Mouse (Mus musculus) retina, postnatal 1 day (tissue): ENCODE measurements around the gene Slc30a1.

Experiments used
- DNase-seq: peaks from one replicate; pipeline ENCODE4 v3.0.0-alpha.2; 2012

Slc30a1 gene

DNA sequence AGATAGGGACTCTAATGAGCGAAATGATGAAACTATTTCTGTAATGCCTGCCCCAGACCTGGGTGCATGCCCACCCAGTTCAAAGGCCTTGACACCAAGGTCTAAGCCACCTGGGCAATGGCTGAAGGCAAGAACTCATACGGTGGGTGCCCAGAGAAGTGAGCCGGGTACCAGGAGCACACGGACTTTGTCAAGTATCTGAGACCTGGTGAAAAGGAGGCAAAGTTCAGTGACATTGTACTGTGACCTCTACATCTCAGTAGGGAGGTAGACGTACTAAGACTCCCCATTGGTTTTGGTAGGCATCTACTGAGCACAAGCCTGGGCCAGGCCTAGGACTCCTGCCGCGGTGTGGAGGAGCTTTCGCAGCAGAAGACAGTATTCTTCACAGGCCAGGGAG is 38.8 kb downstream of the Slc30a1 start:
- no peak for DNase-seq

- DNase-seq = no peak
Observed at GRCm38 (mm10) chr1:191945756-191946155, 39.2 kb downstream of the Slc30a1 start.

DNA sequence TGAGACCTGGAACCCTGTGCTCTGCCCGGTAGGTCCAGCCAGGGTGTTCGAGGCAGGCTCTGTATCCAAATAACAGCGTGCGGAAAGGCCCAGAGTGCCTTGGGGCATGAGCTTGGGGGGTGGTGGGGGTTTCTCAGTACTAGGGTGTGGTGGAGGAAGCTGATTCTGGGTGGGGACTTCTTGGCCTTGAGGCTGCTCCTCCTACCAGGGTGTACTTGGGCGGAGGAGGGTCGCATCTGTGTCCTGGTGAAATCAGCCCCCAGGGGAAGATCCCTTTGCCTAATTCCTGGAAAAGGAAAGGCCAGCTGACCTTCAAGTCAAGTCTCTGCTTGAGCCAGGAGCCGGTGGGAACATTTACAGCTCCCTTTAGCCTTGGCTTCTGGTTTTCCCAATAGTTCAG is 39.7 kb downstream of the Slc30a1 start:
- no peak for DNase-seq

DNA sequence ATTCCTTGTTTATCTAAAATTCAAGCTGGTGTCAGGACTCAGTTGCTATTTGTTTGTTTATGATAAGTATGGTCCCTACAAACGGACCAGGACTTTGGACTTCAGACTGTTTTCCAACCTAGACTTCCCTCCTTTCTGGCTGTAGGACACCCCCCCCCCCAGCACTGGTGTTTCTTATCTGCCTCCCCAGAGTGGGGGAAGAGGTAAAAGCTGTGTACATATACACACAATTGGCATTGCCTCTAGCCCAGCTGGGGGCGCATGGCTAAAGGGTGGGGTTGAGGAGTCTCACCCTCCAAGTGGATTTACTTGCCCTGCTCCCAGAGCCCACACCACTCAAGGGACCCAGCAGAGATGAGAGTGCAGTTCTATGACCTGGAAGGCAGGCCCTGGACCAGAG is 40.3 kb downstream of the Slc30a1 start:
- no peak for DNase-seq

DNA sequence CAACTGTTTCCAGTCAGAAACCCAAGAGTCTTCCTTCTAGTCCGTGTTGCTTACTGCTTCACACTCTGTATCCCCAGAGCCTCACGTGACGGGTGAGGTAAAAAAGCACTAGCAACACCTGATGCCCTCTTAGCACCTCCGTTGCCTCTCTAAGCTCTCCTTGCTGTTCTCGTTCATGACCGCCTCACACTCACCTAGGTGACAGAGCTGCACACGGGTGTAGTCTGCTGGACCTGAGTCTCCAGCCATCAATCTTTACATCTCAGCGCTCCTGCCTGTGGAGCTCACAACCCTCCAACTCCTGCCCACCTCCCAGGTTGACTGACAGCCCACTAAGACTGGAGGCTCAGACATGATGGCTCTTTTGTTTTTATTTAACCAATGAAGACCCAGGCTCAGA is 41.2 kb downstream of the Slc30a1 start:
- no peak for DNase-seq

GRCm38 (mm10) chr1:191948600-191948999 is 42.0 kb downstream of the Slc30a1 start:
- DNase-seq = no peak

DNA sequence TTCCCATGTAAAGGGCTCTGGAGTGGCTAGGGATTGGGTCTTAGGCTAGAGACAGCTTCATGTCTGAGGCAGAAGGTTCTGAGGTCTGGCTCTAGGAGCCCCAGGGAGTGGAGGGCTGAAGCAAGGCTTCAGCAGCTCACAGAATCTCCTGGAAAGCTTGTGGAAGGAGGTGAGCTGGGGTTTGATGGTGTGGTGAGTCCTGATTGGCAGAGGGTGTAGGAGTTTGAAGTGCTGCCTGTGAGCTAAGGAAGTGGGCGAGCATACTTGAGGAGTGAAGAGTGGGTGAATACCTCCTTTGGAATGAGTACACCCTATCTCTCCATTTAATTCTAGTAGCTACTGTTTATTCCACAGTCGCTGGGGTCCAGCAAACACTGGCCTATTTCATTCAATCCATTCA is 44.0 kb downstream of the Slc30a1 start:
- DNase-seq = no peak

- no peak for DNase-seq
Observed at GRCm38 (mm10) chr1:191952733-191953335, 46.3 kb downstream of the Slc30a1 start.

DNA sequence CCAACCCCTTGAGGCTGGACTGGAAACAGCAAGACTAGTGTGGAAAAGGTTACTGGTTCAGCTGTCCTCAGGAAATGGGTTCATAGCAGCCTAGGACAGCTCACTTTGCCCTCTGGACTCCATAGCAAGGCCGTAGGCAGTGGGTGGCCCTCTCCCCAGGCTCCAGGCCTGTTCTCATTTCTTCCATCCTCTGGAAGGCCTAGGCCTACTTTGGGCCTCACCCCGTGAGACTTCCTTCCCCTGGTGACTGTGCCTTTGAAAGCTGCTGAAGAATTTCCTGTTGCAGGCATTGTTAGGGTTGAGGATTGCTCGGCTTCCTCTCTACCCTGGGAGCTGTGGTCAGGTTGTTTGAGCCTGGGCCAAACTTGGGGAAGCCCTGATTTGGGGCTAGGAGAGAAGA is 48.5 kb downstream of the Slc30a1 start:
- no peak for DNase-seq

- no peak for DNase-seq
Observed at GRCm38 (mm10) chr1:191956261-191956660, 49.7 kb downstream of the Slc30a1 start.

DNA sequence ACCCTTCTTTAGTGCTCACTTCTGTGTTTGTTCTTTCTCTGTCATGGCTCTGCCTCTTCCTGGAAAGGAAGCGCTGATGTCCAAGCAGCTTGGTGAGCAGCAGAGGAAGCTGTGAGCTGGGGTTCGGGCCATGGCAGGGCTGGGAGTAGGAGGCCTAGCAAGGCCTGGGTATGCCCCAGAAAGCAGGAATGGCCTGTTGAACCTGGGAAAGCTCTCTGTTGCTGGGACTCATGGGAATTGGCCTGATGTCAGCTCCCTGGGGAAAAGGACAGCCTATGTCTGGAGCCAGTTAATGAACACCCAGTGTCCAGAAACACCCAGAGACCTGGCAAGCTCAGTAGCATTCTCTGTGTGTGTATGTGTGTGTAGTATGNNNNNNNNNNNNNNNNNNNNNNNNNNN is 50.3 kb downstream of the Slc30a1 start:
- DNase-seq = no peak

DNA sequence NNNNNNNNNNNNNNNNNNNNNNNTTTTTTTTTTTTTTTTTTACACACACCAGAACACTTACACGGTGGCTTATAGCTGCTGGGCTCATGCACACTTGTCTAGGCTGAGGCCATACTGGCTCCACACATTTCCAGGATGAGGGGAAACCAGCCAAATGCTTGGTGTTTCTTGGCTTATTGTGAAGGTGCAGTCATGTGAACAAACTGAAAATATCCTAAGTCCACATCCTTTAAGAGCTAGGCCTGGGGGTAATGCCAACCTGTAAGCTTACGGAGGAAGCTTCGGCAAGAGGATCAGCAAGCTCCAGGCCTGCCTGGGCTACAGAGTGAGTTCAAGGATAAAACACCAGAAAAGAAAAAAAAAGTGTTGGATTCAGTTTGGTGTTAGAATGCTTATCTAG is 50.8 kb downstream of the Slc30a1 start:
- no peak for DNase-seq

DNA sequence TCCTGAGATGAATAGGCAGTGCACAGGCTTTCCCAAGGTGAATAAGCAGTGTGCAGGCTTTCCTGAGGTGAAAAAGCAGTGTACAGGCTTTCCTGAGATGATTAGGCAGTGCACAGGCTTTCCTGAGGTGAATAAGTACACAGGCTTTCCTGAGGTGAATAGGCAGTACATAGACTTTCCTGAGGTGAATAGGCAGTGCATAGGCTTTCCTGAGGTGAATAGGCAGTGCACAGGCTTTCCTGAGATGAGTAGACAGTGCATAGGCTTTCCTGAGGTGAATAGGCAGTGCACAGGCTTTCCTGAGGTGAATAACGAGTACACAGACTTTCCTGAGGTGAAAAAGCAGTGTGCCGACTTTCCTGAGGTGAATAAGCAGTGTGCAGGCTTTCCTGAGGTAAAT is 54.4 kb downstream of the Slc30a1 start:
- DNase-seq = no peak
